Mouse (Mus musculus) brain, embryonic 14.5 days (tissue): ENCODE measurements around the gene Best2.
A peak's percentile ranks its signal among the peaks of the same experiment; 100 is the strongest.

ENCODE experiments used
- CTCF ChIP-seq: fragments of 200-500 bp; IDR thresholded peaks from 2 replicates; pipeline ENCODE4 v1.5.1; 2012; ENCODE audit warnings: inconsistent platforms, mild to moderate bottlenecking, moderate library complexity, borderline replicate concordance; ENCODE audit not compliant: insufficient read depth, insufficient read length; ENCODE audit errors: extremely low read depth
- POLR2A ChIP-seq: fragments of 200-500 bp; IDR thresholded peaks from 2 replicates; pipeline ENCODE4 v1.6.1; 2012; ENCODE audit warnings: mild to moderate bottlenecking, inconsistent platforms, borderline replicate concordance; ENCODE audit not compliant: poor library complexity, insufficient read depth, insufficient read length, severe bottlenecking; ENCODE audit errors: extremely low read depth

GRCm38 (mm10) chr8:84990349-84990748, 24.0 kb downstream of the Best2 start, which contains the start of gene Hook2:
- TF ChIP-seq CTCF (peak; percentile 94), POLR2A (peak; percentile 61)
